Mouse (Mus musculus) C3H10T1/2 (cell line): ENCODE measurements around the gene Irx6. TPM values are rescaled to one million over a fixed set of nuclear protein-coding genes. Genes with fewer than 3 reads are reported as not detected.

Source experiments
- polyA plus RNA-seq, 2 experiments: library from polyadenylated mRNA; unstranded; fragments of >200 nt; fragmentation: generic; extraction: Trizol; gene quantifications; one replicate each; pipeline ENCODE4 v1.2.1; 2012; ENCODE audit warnings: missing spikeins in 2 of 2

The Irx6 gene
- polyA plus RNA-seq, result not detected

DNA sequence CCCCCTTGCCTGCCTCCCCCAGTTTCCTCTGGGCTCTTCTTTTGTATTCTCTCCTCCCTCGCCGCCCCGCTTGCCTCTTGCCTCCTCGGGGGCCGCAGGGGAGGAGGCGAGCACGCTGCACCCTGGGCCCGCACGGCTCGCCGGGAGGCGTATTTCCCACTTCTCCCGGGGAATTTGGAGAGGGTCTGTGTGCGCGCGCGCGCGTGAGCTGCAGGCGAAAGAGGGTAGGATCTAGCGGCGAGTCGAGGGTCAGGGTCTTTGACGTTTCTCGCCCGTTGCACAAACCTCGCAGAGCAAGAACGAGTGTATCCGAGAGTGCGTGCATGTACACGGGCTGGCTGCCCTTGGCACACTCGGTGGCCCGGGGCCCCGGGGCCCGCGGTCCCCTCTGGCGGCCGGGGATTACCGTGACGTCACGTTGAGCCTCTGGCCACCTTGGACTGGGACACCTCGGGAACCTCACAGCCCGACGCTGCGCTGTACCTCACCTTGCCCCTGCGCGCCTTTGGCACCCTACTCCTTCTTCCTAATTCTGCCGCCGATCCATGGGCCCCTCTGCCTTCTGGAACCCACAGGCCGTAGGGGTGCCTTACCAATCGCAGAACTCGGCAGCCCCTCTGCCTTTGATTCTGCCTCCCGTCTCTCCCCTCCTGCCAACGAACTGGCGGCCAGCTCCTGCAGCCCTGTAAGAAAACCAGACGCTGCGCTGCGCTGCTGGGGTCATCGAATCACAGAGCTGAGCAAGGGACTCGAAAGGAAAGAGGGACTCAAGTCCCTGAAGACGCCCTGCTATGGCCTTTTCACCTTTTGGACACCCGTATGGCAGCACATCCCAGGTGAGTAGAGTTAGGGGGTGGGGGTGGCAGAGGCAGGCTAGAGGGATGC, at the start of gene Irx6:
Gene Irx6 (plus strand): TSS at position 45 of the 885 bp plus-strand sequence.

Other genes with a start within 250 kb of the Irx6 start
- gene Mmp2, start 153.0 kb downstream of the Irx6 start, polyA plus RNA-seq, result 100 to 1,000 TPM in 1 of 2 experiments, 10 to 100 TPM in 1; 66.6 to 387 TPM
- 1 to 10 TPM in 1 of 2 experiments, under 1 TPM in 1; 0.04 to 3.5 TPM for gene Lpcat2, start 181.1 kb downstream of the Irx6 start, polyA plus RNA-seq
- gene Capns2, start 227.1 kb downstream of the Irx6 start, polyA plus RNA-seq, result under 1 TPM in 1 of 2 experiments, not detected in 1; 0.72 TPM